Mouse (Mus musculus) testis, adult 2 months (tissue): ENCODE measurements around the gene Aes.

Source experiments
- CTCF ChIP-seq: fragments of 200-500 bp; IDR thresholded peaks from 2 replicates; pipeline ENCODE4 v1.5.1; 2012; ENCODE audit warnings: low read depth, mild to moderate bottlenecking, inconsistent platforms, low read length, moderate library complexity; ENCODE audit not compliant: control insufficient read depth, insufficient read depth, insufficient replicate concordance
- POLR2A ChIP-seq: fragments of 200-500 bp; IDR thresholded peaks from 2 replicates; pipeline ENCODE4 v1.6.1; 2012; ENCODE audit warnings: low read depth, mild to moderate bottlenecking, inconsistent platforms, low read length, moderate library complexity; ENCODE audit not compliant: control insufficient read depth

- TF ChIP-seq CTCF (no peak), POLR2A (no peak)
Measured at GRCm38 (mm10) chr10:81537429-81537828, 21.9 kb upstream of the Aes start.
